25 mouse cellular contexts compared by ENCODE assay signal in the genomic region with DNA sequence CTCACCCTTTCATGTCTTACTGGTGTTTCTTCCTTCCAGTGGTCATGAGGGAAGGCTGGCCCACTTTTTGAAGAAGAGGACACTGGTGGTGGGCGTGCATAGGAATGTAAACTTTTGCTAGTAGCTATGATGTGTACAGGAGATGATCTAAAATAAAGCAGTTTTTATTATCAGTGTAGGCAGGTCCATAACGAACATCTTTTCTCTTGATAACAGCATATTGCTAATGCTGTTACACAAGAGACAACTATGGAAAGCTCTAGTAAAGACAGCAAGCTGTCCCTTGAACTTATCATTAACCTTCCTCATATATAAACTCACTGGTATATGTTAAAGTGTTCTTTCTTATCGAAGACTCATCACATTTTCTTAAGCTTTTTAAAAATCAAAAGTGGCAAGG. TPM values are rescaled to one million over a fixed set of nuclear protein-coding genes. Genes with fewer than 3 reads are reported as not detected.
DNase-seq lines count a peak whose midpoint lies in the region; ATAC-seq and TF ChIP-seq lines count a peak whose summit lies in the region.
"Had no signal": no experiment of that assay in that cellular context is flagged by ENCODE, and none has a peak within 500 bp of the region (broad histone marks: within the 10 kb centered on the region; RNA-seq: fewer than 3 reads in every experiment).

No protein-coding gene starts in this region.

- H3K79me2 ChIP-seq in macrophage (ENCODE audit: inconsistent target): peaks cover 22% of the 10 kb centered on the region; the same call in 1 of the 2 replicates

- peak; percentile 51; the same call in 1 of the 2 replicates for ATAC-seq in liver, embryonic 13.5 days (ENCODE audit: low read depth)
- ATAC-seq in liver, embryonic 11.5 days (replicated peaks; ENCODE audit: low FRiP score): no peak; the same call in 1 of the 2 replicates
- ATAC-seq: activated CD4-positive, CD25-positive, alpha-beta regulatory T cell, adult 4 months; CD4-positive, CD25-positive, alpha-beta regulatory T cell, adult 4 months; forebrain, embryonic 15.5 days; hindbrain, embryonic 16.5 days had no signal

- no peak for TF ChIP-seq POLR2A in bone marrow macrophage, adult 2 months (IDR thresholded peaks at IDR 0.05; ENCODE audit: borderline replicate concordance, low read depth, low read length)

- 42% methylated on average over 3 of the region's 3 CpGs for WGBS in liver, embryonic 13.5 days (ENCODE audit: insufficient replicate concordance)
- WGBS in liver, embryonic 11.5 days: 78% methylated on average over 3 of the region's 3 CpGs
- 91% methylated on average over 3 of the region's 3 CpGs for WGBS in macrophage (ENCODE audit: missing documents)

- TF ChIP-seq CTCF in bone marrow macrophage, adult 2 months (IDR thresholded peaks at IDR 0.05; ENCODE audit: low read depth, low read length): no peak

- no peaks in the 10 kb centered on the region for H3K27me3 ChIP-seq in liver, embryonic 13.5 days
- no peaks in the 10 kb centered on the region for H3K27me3 ChIP-seq in liver, embryonic 11.5 days (replicated peaks; ENCODE audit: control insufficient read depth, insufficient read depth, low read length)
- H3K27me3 ChIP-seq: embryonic facial prominence, embryonic 13.5 days; forebrain, embryonic 12.5 days; forebrain, embryonic 15.5 days; heart, embryonic 13.5 days; hindbrain, embryonic 12.5 days had no signal

- H3K4me3 ChIP-seq in liver, embryonic 13.5 days (replicated peaks): no peak overlapping the region
- H3K4me3 ChIP-seq in liver, embryonic 11.5 days (ENCODE audit: low read depth, low read length): no peak overlapping the region
- H3K4me3 ChIP-seq in bone marrow macrophage, adult 2 months (ENCODE audit: insufficient read depth, low read length): no peak overlapping the region
- no peak overlapping the region for H3K4me3 ChIP-seq in macrophage (ENCODE audit: inconsistent target)
- H3K4me3 ChIP-seq: embryonic facial prominence, embryonic 10.5 days; embryonic facial prominence, embryonic 13.5 days; erythroblast, embryonic 14.5 days; forebrain, embryonic 12.5 days; forebrain, embryonic 15.5 days; heart, embryonic 13.5 days; hindbrain, embryonic 12.5 days had no signal

- no peak overlapping the region for H3K27ac ChIP-seq in liver, embryonic 13.5 days
- no peak overlapping the region for H3K27ac ChIP-seq in liver, embryonic 11.5 days (ENCODE audit: low read depth, low read length)
- H3K27ac ChIP-seq in bone marrow macrophage, adult 2 months (ENCODE audit: insufficient read depth, low read depth, low read length): peak overlapping the region; percentile 57
- H3K27ac ChIP-seq in macrophage: peak overlapping the region; percentile 77
- H3K27ac ChIP-seq: embryonic facial prominence, embryonic 10.5 days; embryonic facial prominence, embryonic 13.5 days; forebrain, embryonic 12.5 days; forebrain, embryonic 15.5 days; heart, embryonic 13.5 days; hindbrain, embryonic 12.5 days had no signal

- no peak for DNase-seq in liver, embryonic 13.5 days
- no peak for DNase-seq in liver, embryonic 11.5 days (ENCODE audit: low spot score)
- DNase-seq in 3T3-L1 (ENCODE audit: low read depth, low spot score): peak; percentile 25
- no peak for DNase-seq in cerebellum, postnatal 36 days
- no peak for DNase-seq in kidney, postnatal 14 days
- DNase-seq in layer of hippocampus, adult 9-11 months: no peak
- DNase-seq: adrenal gland, adult 8-10 months; adrenal gland, postnatal 25 days; cerebellum, adult 2 months; cerebellum, adult 9-11 months; cerebellum, postnatal 25 days; gastrocnemius, postnatal 25 days; heart, adult 18-20 months had no signal

- peaks cover 12% of the 10 kb centered on the region for H3K4me1 ChIP-seq in liver, embryonic 13.5 days (replicated peaks)
- no peaks in the 10 kb centered on the region for H3K4me1 ChIP-seq in liver, embryonic 11.5 days (replicated peaks; ENCODE audit: control insufficient read depth, insufficient read depth, low read length)
- H3K4me1 ChIP-seq in bone marrow macrophage, adult 2 months (ENCODE audit: control insufficient read depth, insufficient read depth, low read length): peaks cover 25% of the 10 kb centered on the region
- H3K4me1 ChIP-seq: forebrain, embryonic 12.5 days; forebrain, embryonic 15.5 days; heart, embryonic 13.5 days; hindbrain, embryonic 12.5 days had no signal

- H3K36me3 ChIP-seq in liver, embryonic 13.5 days: peaks cover 73% of the 10 kb centered on the region
- peaks cover 31% of the 10 kb centered on the region for H3K36me3 ChIP-seq in liver, embryonic 11.5 days (ENCODE audit: control insufficient read depth, insufficient read depth, low read length)
- H3K36me3 ChIP-seq in macrophage (ENCODE audit: inconsistent target): peaks cover 52% of the 10 kb centered on the region

- H3K4me2 ChIP-seq in liver, embryonic 13.5 days: no peak overlapping the region
- H3K4me2 ChIP-seq in liver, embryonic 11.5 days: no peak overlapping the region
- H3K4me2 ChIP-seq: embryonic facial prominence, embryonic 13.5 days; forebrain, embryonic 12.5 days; forebrain, embryonic 15.5 days; heart, embryonic 13.5 days; hindbrain, embryonic 12.5 days had no signal

- no peaks in the 10 kb centered on the region for H3K9me3 ChIP-seq in liver, embryonic 13.5 days (replicated peaks)
- H3K9me3 ChIP-seq in liver, embryonic 11.5 days (ENCODE audit: control insufficient read depth, low read length): no peaks in the 10 kb centered on the region
- H3K9me3 ChIP-seq: embryonic facial prominence, embryonic 10.5 days; embryonic facial prominence, embryonic 13.5 days; forebrain, embryonic 12.5 days; forebrain, embryonic 15.5 days; heart, embryonic 13.5 days; hindbrain, embryonic 12.5 days had no signal

- no peak overlapping the region for H3K9ac ChIP-seq in liver, embryonic 13.5 days
- H3K9ac ChIP-seq in liver, embryonic 11.5 days (ENCODE audit: low read depth, low read length): no peak overlapping the region
- H3K9ac ChIP-seq: embryonic facial prominence, embryonic 13.5 days; forebrain, embryonic 12.5 days; forebrain, embryonic 15.5 days; heart, embryonic 13.5 days; hindbrain, embryonic 12.5 days had no signal

RNA-seq across cellular contexts. Expression of gene Hbp1, which starts 12.7 kb away (rescaled TPM):
- polyA plus RNA-seq in liver, embryonic 13.5 days (2015; fragmentation: Nextera tagmentation; extraction: Ambion mirVana): 33.3 and 38.7 TPM in 2 replicates
- 51.3 and 57.5 TPM in 2 replicates for polyA plus RNA-seq in liver, embryonic 11.5 days (2014; fragmentation: Nextera tagmentation; extraction: Ambion mirVana)
- 89.7 and 112 TPM in 2 replicates for polyA plus RNA-seq in bone marrow macrophage, adult 2 months (2012; ENCODE audit: insufficient read depth, insufficient read length, missing spikeins)
- 100 to 1,000 TPM in 6 of 26 experiments, 10 to 100 TPM in 20; 39.6 to 138 (median 87.4) TPM for total RNA-seq in macrophage (2018; cell fraction: chromatin; rRNA removed)
- 10 to 100 TPM; 33.1 to 83.0 (median 49.9) TPM for total RNA-seq in macrophage (2018; cell fraction: cytosol; rRNA removed)
- 100 to 1,000 TPM in 2 of 26 experiments, 10 to 100 TPM in 24; 35.0 to 114 (median 66.5) TPM for total RNA-seq in macrophage (2018; cell fraction: nucleus; rRNA removed)
- polyA plus RNA-seq in macrophage (2018): 37.4 to 85.3 TPM (median 72.2 TPM) in 3 replicates

Comparison
In these comparisons a context has a peak if more than half of its experiments do, and no peak if none do; other contexts are left out.
1. H3K27ac ChIP-seq: peak in bone marrow macrophage, adult 2 months (single experiment) and macrophage (single experiment); none in liver, embryonic 13.5 days (single experiment) and liver, embryonic 11.5 days (single experiment).